Mouse (Mus musculus) megakaryocyte-erythroid progenitor cell, adult 5 weeks (primary cell): ENCODE measurements around the gene Klf1. TPM values are rescaled to one million over a fixed set of nuclear protein-coding genes. Genes with fewer than 3 reads are reported as not detected.

Source experiments
- polyA plus RNA-seq: library from polyadenylated mRNA; stranded (reverse); fragments of >175 nt; gene quantifications from 2 replicates; pipeline ENCODE4 v1.2.3, GENCODE M21; 2012

Klf1 gene
- 122 and 124 TPM in 2 replicates for polyA plus RNA-seq

DNA sequence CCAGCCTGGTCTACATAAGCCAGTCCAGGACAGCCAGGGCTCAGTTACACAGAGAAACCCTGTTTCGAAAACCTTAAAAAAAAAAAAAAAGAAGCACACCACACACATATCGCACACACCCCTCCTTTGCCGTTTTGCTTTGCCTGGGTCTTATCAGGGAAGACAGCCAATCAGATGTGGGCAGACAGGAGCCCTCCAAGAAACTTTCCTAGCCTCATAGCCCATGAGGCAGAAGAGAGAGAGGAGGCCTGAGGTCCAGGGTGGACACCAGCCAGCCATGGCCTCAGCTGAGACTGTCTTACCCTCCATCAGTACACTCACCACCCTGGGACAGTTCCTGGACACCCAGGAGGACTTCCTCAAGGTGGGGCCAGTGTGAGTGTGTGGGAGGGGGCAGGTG is at the start of gene Klf1:
TSS of gene Klf1 (plus strand) at position 177 of the 400 bp plus-strand sequence.

DNA sequence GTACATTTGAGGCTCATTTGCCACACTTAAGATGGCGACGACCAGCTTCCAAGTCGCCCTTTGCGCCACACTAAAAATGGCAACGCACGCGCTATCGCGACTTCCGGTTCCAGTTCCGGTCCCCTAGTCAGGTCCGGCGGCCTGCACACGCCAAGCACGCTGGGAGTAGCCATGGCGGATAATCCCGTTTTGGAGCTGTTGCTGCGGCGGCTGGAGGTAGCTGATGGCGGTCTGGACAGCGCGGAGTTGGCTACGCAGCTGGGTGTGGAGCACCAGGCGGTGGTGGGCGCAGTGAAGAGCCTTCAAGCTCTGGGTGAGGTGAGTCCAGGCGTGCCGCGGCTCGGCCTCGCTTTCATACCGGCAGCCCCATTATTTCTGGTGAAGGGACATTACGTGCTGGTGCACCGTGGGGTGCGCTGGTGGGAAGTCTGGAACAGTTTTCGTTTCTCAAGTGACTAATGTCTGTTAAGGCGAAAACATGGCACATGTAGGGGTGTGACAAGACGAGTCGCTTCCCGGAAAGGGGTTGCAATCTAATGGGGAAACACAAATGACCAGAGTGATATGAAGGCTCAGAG is 44.8 kb upstream of the Klf1 start, which contains the start of gene Farsa:
TSS of gene Farsa (plus strand) at position 126 of the 578 bp plus-strand sequence.

DNA sequence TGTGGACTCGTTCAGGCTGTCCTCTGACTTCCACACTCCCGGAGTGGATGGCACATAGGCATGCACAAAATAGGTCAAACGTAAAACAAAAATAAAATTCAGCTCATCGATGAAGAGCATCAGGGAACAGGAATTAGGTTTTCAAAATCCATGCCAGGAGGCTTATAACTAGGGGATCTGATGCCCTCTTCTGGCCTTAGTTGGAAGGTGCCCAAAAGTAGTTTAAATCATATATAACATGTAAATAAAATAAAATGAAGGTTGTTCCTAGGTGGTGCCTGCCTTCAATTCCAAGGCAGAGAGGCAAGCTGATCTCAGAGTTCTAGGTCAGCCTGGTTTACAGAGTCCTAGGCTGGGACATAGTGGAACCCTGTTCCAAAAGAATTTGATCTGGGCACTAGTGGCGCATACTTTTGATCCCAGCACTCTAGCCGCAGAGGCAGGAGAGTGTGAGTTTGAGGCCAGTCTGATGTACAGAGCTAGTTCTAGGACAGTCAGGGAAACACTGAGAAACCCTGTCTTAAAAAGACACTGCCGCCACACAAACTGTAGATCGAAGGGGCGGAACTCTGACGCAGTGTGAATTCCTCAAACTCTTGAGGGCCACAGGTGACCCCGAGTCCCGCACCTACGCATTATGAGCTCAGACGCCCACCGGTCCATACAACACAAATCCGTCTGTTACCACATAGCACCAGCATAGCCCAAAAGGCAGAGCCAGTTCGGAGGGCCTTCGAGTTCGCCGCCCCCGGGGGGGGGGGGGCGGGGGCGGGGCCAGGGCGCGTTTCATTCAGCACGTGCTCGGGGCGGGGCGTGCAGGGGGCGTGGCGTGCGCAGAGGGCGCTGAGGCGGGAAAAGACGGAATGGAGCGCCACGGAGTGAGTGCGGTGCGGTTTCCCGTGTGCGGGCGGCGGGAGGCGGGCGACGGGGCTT is 30.1 kb upstream of the Klf1 start, which contains the start of gene Syce2:
TSS of gene Syce2 (plus strand) at position 736 of the 933 bp plus-strand sequence.

DNA sequence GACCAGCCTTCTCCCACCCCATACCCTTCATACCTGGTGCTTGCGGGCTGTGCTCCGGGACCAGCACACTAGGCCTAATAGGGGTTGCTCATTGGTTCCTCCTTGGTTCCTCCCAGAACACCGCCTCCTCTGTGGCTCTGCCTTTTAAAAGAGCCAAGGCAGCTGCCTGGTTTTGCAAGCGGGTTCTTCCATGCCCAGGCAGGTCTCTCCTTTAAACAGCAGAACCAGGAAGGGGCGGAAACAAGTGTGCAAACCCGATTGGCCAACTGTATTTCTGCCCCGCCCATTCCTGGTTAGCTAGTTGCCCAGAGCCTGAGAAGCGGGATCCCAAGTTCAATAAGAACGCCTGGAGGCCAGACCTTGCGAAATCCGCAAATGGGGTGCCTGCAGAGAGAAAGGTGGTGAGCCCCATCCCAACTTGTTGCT is 8.0 kb upstream of the Klf1 start, which contains the start of gene Gcdh:
TSS of gene Gcdh (minus strand) at position 213 of the 426 bp plus-strand sequence.

DNA sequence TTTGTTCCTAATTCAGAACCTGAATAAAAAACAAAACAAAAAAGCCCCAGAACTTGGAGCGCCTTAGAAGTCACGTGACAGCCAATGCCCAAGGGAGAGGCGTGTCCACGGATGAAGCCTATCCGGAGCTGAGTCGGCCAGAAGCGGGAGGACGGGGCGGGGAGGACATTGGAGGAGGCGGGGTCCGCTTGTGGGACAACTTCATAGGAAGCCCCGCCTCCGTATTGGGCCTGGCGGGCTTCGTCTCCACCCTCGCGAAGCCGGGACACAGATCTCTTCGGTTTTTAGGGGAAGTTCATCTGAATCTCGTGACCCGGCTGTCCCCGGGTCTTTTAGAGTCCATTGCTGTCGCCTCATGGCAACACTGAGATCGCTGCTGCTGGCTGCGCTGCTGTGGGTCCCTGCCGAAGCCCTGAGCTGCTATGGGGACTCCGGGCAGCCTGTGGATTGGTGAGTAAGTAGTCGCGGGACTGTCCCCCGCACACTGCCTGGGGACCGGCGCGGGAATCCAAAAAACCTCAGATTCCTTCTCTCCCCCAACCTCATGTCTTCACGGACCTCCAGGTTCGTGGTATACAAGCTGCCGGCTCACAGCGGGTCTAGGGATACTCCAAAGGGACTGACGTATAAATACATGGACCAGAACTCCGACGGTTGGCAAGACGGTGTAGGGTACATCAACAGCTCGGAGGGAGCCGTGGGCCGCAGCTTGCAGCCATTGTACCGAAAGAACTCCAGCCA is 6.9 kb downstream of the Klf1 start, which contains the start of gene Dnase2a:
TSS of gene Dnase2a (plus strand) at position 140 of the 741 bp plus-strand sequence.

DNA sequence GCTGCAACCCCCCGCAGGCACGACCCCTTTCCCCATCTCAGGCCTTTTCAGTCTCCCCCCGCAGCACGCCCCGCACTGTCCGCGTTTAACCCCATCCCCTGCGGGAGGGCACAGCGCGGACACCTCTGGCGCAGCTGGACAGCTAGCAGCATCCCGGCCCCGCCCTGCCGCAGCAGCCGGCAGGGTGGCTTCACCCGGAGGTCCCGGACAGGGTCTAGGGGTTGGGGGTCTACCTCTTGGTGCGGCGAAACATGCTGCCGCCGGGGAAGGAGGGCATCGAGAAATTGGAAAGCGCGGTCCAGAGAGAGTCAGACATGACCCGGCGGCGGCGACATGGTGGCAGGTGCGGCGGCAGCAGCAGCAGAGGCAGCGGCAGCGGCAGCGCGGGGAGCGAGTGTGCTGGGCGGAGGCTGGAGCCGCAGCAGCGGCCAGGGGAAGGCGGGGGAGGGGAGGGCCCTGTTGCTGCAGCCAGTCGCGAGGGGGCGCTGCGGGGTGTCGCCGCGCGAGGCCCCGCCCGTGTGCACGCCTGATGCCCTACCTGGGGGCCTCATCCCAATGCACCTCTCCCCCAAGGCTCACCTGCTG is 35.3 kb downstream of the Klf1 start, which contains the start of gene Mast1:
TSS of gene Mast1 (minus strand) at position 398 of the 585 bp plus-strand sequence.

DNA sequence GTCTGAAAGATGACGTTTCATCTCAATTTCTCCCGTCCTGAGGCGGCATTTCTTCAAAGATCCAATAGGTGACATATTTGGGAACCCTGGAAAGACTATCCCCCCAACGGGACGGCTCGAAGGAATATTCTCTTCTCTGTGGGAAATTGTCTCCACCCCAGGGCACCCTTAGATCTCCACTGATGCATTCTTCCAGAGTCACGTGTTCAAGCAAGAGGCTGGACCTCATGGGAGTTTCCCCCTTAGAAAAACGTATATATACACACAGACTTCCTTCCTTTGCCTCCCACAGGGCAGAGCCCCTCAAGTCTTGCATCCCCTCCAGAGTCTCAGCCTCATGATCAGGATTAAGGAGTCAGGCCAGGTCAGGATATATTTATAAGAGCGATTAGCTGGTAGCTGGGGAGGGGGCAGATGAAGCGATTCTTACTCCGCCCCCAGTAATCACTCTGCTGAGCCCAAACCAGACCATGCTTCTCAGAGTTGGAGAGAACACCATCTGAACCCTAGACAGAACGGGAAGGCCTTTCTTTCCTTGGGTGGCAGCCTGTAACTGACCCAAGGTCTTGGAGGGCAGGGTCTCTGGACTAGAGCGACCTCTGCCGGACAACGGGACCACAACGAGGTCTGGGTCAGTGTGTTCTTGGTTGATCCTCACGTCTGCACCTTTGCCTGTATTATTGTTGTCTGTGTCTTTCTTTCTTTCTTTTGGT is 45.0 kb downstream of the Klf1 start, which contains the start of gene Rtbdn:
TSS of gene Rtbdn (plus strand) at position 464 of the 713 bp plus-strand sequence.

Other genes starting within 250 kb of the Klf1 start
- gene Ier2, start 239.1 kb upstream of the Klf1 start, polyA plus RNA-seq = 859 and 1,037 TPM in 2 replicates
- gene Trmt1, start 215.6 kb upstream of the Klf1 start, polyA plus RNA-seq = 300 and 362 TPM in 2 replicates
- 167 and 170 TPM in 2 replicates for gene Nacc1, start 214.1 kb upstream of the Klf1 start, polyA plus RNA-seq
- 226 and 309 TPM in 2 replicates for gene Lyl1, start 200.5 kb upstream of the Klf1 start, polyA plus RNA-seq
- gene G430095P16Rik, start 178.9 kb upstream of the Klf1 start, polyA plus RNA-seq = 20.6 and 27.4 TPM in 2 replicates
- gene Nfix, start 101.6 kb upstream of the Klf1 start, polyA plus RNA-seq = 112 and 143 TPM in 2 replicates
- 2.3 and 2.4 TPM in 2 replicates for gene Dand5, start 79.1 kb upstream of the Klf1 start, polyA plus RNA-seq
- 136 and 145 TPM in 2 replicates for gene Gadd45gip1, start 70.4 kb upstream of the Klf1 start, polyA plus RNA-seq
- gene Rad23a, start 61.3 kb upstream of the Klf1 start, polyA plus RNA-seq = 315 and 332 TPM in 2 replicates
- gene Calr, start 55.0 kb upstream of the Klf1 start, polyA plus RNA-seq = 878 and 1,229 TPM in 2 replicates
- 121 and 135 TPM in 2 replicates for gene Farsa, start 44.9 kb upstream of the Klf1 start, polyA plus RNA-seq
- gene Syce2, start 29.8 kb upstream of the Klf1 start, polyA plus RNA-seq = 155 and 182 TPM in 2 replicates
- gene Gcdh, start 8.0 kb upstream of the Klf1 start, polyA plus RNA-seq = 52.8 and 57.4 TPM in 2 replicates
- 34.2 and 54.0 TPM in 2 replicates for gene Dnase2a, start 6.6 kb downstream of the Klf1 start, polyA plus RNA-seq
- gene Mast1, start 35.4 kb downstream of the Klf1 start, polyA plus RNA-seq = 0.03 and 0.19 TPM in 2 replicates
- gene Rtbdn, start 45.1 kb downstream of the Klf1 start, polyA plus RNA-seq = not detected in 2 replicates
- not detected in 2 replicates for gene Gm49661, start 67.5 kb downstream of the Klf1 start, polyA plus RNA-seq
- 79.0 and 82.7 TPM in 2 replicates for gene Prdx2, start 67.7 kb downstream of the Klf1 start, polyA plus RNA-seq
- gene Rnaseh2a, start 67.8 kb downstream of the Klf1 start, polyA plus RNA-seq = 323 and 329 TPM in 2 replicates
- gene Junb, start 76.8 kb downstream of the Klf1 start, polyA plus RNA-seq = 1,314 and 1,326 TPM in 2 replicates
- gene Hook2, start 88.7 kb downstream of the Klf1 start, polyA plus RNA-seq = 22.8 and 26.7 TPM in 2 replicates
- gene Best2, start 112.6 kb downstream of the Klf1 start, polyA plus RNA-seq = 0.02 TPM in 1 of 2 replicates, not detected in the other
- 87.9 and 91.1 TPM in 2 replicates for gene Asna1, start 123.4 kb downstream of the Klf1 start, polyA plus RNA-seq
- gene Trir, start 124.9 kb downstream of the Klf1 start, polyA plus RNA-seq = 350 and 408 TPM in 2 replicates
- 11.7 and 13.9 TPM in 2 replicates for gene Tnpo2, start 135.0 kb downstream of the Klf1 start, polyA plus RNA-seq
- 19.4 and 20.4 TPM in 2 replicates for gene Fbxw9, start 158.1 kb downstream of the Klf1 start, polyA plus RNA-seq
- 0.30 and 0.79 TPM in 2 replicates for gene Gm5741, start 166.1 kb downstream of the Klf1 start, polyA plus RNA-seq
- gene Dhps, start 169.8 kb downstream of the Klf1 start, polyA plus RNA-seq = 45.6 and 47.8 TPM in 2 replicates
- gene Wdr83os, start 178.8 kb downstream of the Klf1 start, polyA plus RNA-seq = 15.9 and 19.7 TPM in 2 replicates
- 28.6 and 36.6 TPM in 2 replicates for gene Wdr83, start 179.4 kb downstream of the Klf1 start, polyA plus RNA-seq
- 34.4 and 41.1 TPM in 2 replicates for gene Man2b1, start 181.3 kb downstream of the Klf1 start, polyA plus RNA-seq
- not detected in 2 replicates for gene Zfp791, start 221.2 kb downstream of the Klf1 start, polyA plus RNA-seq
- gene Cks1brt, start 250.0 kb downstream of the Klf1 start, polyA plus RNA-seq = not detected in 2 replicates